Comparison of ENCODE assay signal across 19 mouse cellular contexts in genomic region chr7:55401300-55401711, GRCm38 (mm10).
DNase-seq lines count a peak whose midpoint lies in the region; ATAC-seq and TF ChIP-seq lines count a peak whose summit lies in the region.
"Had no signal": no experiment of that assay in that cellular context is flagged by ENCODE, and none has a peak within 500 bp of the region (broad histone marks: within the 10 kb centered on the region; RNA-seq: fewer than 3 reads in every experiment).

No protein-coding gene starts in this region.

- ATAC-seq in liver, postnatal 0 days: no peak
- ATAC-seq in activated CD4-positive, CD25-positive, alpha-beta regulatory T cell, adult 4 months: no peak
- ATAC-seq: intestine, embryonic 15.5 days; lung, postnatal 0 days had no signal

- TF ChIP-seq POLR2A in brain, embryonic 14.5 days (IDR thresholded peaks at IDR 0.05; ENCODE audit: borderline replicate concordance, extremely low read depth, insufficient read depth, insufficient read length, poor library complexity, severe bottlenecking): no peak

- H3K4me3 ChIP-seq in liver, postnatal 0 days (ENCODE audit: low read depth, low read length): no peak overlapping the region
- H3K4me3 ChIP-seq: embryonic facial prominence, embryonic 13.5 days; gastrocnemius, adult 2 months; intestine, embryonic 15.5 days; kidney, embryonic 15.5 days; liver, embryonic 13.5 days; neural tube, embryonic 13.5 days had no signal

- no peak overlapping the region for H3K27ac ChIP-seq in liver, postnatal 0 days (ENCODE audit: low read depth)
- H3K27ac ChIP-seq: embryonic facial prominence, embryonic 13.5 days; gastrocnemius, adult 2 months; intestine, embryonic 15.5 days; kidney, embryonic 15.5 days; liver, embryonic 13.5 days; neural tube, embryonic 13.5 days; stomach, postnatal 0 days had no signal

- no peak overlapping the region for H3K9ac ChIP-seq in liver, postnatal 0 days (replicated peaks)
- H3K9ac ChIP-seq: embryonic facial prominence, embryonic 13.5 days; intestine, embryonic 15.5 days; kidney, embryonic 15.5 days; liver, embryonic 13.5 days; neural tube, embryonic 13.5 days had no signal

- DNase-seq in cerebellum, postnatal 14 days: peak; percentile 48 to 66
- DNase-seq in cerebellum, adult 8-10 months: no peak
- DNase-seq in layer of hippocampus, adult 11-12 months (ENCODE audit: low spot score): peak; percentile 7
- no peak for DNase-seq in layer of hippocampus, postnatal 25 days (ENCODE audit: extremely low spot score in 1 of 2, low spot score in 1 of 2)
- DNase-seq in brain, embryonic 14.5 days (ENCODE audit: low read depth): peak; percentile 84
- DNase-seq in layer of hippocampus, adult 9-11 months: peak; percentile 13
- DNase-seq in liver, postnatal 0 days: no peak
- DNase-seq: adrenal gland, postnatal 25 days; gastrocnemius, adult 2 months; heart, adult 11 months; liver, embryonic 13.5 days; thymus, postnatal 14 days had no signal

- H3K4me2 ChIP-seq in liver, postnatal 0 days (ENCODE audit: low read depth, low read length): no peak overlapping the region
- H3K4me2 ChIP-seq: embryonic facial prominence, embryonic 13.5 days; intestine, embryonic 15.5 days; kidney, embryonic 15.5 days; liver, embryonic 13.5 days; neural tube, embryonic 13.5 days had no signal

- no peaks in the 10 kb centered on the region for H3K36me3 ChIP-seq in liver, postnatal 0 days (replicated peaks; ENCODE audit: insufficient read depth, low read length)
- H3K36me3 ChIP-seq: embryonic facial prominence, embryonic 13.5 days; intestine, embryonic 15.5 days; kidney, embryonic 15.5 days; liver, embryonic 13.5 days; neural tube, embryonic 13.5 days had no signal

- H3K4me1 ChIP-seq in liver, postnatal 0 days (ENCODE audit: insufficient read depth): no peaks in the 10 kb centered on the region
- H3K4me1 ChIP-seq: embryonic facial prominence, embryonic 13.5 days; intestine, embryonic 15.5 days; kidney, embryonic 15.5 days; liver, embryonic 13.5 days; neural tube, embryonic 13.5 days had no signal

- TF ChIP-seq EP300 in liver, postnatal 0 days (IDR thresholded peaks at IDR 0.05; ENCODE audit: low read depth): no peak

- H3K9me3 ChIP-seq in liver, postnatal 0 days (ENCODE audit: low read length): no peaks in the 10 kb centered on the region
- H3K9me3 ChIP-seq: embryonic facial prominence, embryonic 13.5 days; intestine, embryonic 15.5 days; kidney, embryonic 15.5 days; liver, embryonic 13.5 days; neural tube, embryonic 13.5 days had no signal

- WGBS in liver, postnatal 0 days (ENCODE audit: insufficient replicate concordance): 60% methylated on average over 3 of the region's 3 CpGs

- H3K27me3 ChIP-seq in liver, postnatal 0 days (ENCODE audit: insufficient read depth, low read length): no peaks in the 10 kb centered on the region
- H3K27me3 ChIP-seq: embryonic facial prominence, embryonic 13.5 days; intestine, embryonic 15.5 days; kidney, embryonic 15.5 days; liver, embryonic 13.5 days; neural tube, embryonic 13.5 days had no signal

- no peak for TF ChIP-seq CTCF in brain, embryonic 14.5 days (IDR thresholded peaks at IDR 0.05; ENCODE audit: borderline replicate concordance, extremely low read depth, insufficient read depth, insufficient read length)
- no peak for TF ChIP-seq CTCF in liver, postnatal 0 days (IDR thresholded peaks at IDR 0.05; ENCODE audit: low read depth)

Comparison
In these comparisons a context has a peak if more than half of its experiments do, and no peak if none do; other contexts are left out.
1. DNase-seq: peak in cerebellum, postnatal 14 days (2 of 2), layer of hippocampus, adult 11-12 months (single experiment), brain, embryonic 14.5 days (single experiment) and layer of hippocampus, adult 9-11 months (single experiment); none in cerebellum, adult 8-10 months (single experiment), layer of hippocampus, postnatal 25 days (0 of 2) and liver, postnatal 0 days (single experiment).